Mouse (Mus musculus) lung, adult 2 months (tissue): ENCODE measurements around the gene Lipt1.

ENCODE experiments used
- CTCF ChIP-seq: fragments of 200-500 bp; IDR thresholded peaks from 2 replicates; pipeline ENCODE4 v1.5.1; 2011; ENCODE audit warnings: mild to moderate bottlenecking, low read length, control low read depth; ENCODE audit not compliant: insufficient read depth
- POLR2A ChIP-seq: fragments of 200-500 bp; IDR thresholded peaks from 2 replicates; pipeline ENCODE4 v1.6.1; 2011; ENCODE audit warnings: low read depth, mild to moderate bottlenecking, control low read depth, low read length, borderline replicate concordance; ENCODE audit errors: extremely low read depth

DNA sequence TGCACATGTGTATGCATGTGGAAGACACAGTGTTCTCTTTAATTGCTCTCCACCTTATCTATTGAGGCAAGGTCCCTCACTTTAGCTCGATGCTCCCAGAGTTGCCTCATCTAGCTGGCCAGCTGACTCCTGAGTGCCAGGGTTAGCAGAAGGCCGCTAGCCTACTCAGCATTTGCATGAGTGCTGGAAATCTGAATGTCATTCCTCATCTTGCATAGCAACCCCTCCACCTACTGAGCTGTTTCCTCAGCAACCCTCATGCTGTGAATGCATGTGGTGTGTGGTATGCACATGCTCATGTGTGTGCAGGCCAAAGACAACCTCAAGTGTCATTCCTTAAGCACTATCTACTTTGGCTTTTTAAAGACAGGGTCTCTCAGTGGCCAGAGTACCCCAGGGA is 20.8 kb upstream of the Lipt1 start:
- TF ChIP-seq CTCF = no peak
- TF ChIP-seq POLR2A = no peak
